Mouse (Mus musculus) CD4-positive helper T cell, adult 2 months (primary cell): Measurements from ENCODE around the gene Radil.

Experiments
- DNase-seq: peaks from one replicate; pipeline ENCODE4 v3.0.0-alpha.2; 2012; ENCODE audit warnings: low read depth, missing footprints, low spot score

Gene Radil

GRCm38 (mm10) chr5:142550706-142551652, at the start of gene Radil:
Radil (minus strand) TSS chr5:142551098.
- DNase-seq: peak; percentile 75

GRCm38 (mm10) chr5:142597648-142598390, 46.9 kb upstream of the Radil start:
- DNase-seq: no peak

GRCm38 (mm10) chr5:142596723-142597122, 45.8 kb upstream of the Radil start:
- DNase-seq: no peak

- no peak for DNase-seq
Observed at GRCm38 (mm10) chr5:142595698-142596097, 44.8 kb upstream of the Radil start.

DNA sequence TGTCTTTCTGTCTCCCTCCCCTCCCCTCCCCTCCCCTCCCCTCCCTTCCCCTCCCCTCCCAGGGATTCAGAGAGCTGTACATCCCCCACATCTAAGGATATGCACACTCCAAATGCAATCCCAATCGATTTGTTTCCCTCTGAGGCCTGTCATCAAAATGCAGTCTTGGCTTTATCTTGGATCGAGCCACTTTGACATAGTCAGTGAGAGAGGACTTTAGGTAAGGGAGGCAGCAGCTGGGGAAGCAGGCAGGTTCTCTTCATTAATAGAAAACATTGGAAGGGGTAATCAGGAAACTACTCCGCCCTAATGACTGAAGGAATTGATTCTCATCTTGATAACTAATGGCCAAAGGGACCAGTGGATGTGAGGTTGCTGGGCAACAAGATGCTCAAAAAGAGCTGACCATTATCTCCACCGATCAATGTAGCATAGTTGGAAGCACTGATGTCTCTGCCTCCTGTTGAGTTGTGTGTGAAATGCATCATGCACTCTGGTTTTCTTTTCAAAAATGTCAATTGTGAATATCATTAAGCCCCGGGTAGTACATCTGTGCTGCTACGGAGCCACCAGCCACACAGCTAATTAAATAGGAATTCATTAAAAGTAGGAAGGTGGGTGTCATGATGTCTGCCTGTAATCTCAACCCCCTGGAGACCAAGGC, 40.2 kb upstream of the Radil start:
- no peak for DNase-seq

- DNase-seq: no peak
Observed at GRCm38 (mm10) chr5:142583616-142584126, 32.8 kb upstream of the Radil start.

DNA sequence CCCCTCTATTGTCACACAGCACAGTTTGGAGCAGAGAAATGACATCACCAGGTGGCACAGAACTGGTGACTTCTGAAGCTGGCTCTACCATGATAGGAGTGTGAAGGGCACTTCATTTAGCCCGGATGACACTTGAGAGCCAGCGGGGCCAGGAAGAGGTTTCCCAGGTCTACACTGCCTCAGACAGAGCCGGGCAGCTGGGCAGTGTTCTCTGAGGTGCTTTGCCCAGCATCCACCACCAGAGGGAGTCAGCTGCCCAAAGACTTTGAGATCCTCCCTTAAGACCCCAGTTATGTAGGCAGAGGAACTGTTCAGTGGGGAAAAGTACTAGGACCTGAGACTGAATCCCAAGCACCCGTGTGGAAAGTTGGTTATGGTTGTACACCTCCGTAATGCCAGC, 30.6 kb upstream of the Radil start:
- DNase-seq: peak; percentile 14

DNA sequence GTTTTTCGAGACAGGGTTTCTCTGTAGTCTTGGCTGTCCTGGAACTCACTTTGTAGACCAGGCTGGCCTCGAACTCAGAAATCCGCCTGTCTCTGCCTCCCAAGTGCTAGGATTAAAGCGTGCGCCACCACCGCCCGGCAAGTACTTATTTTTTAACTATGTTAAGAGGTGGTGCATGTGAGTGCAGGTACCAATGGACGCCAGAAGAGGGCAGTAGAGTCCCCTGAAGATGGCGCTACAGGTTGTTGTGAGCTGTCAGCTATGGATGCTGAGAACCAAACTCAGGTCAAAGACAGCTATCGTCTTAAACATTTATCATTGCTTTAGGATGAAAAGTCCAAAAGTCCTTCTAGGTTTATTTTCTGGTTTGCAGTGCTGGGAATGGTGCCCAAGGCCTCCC, 27.3 kb upstream of the Radil start:
- DNase-seq: no peak

DNA sequence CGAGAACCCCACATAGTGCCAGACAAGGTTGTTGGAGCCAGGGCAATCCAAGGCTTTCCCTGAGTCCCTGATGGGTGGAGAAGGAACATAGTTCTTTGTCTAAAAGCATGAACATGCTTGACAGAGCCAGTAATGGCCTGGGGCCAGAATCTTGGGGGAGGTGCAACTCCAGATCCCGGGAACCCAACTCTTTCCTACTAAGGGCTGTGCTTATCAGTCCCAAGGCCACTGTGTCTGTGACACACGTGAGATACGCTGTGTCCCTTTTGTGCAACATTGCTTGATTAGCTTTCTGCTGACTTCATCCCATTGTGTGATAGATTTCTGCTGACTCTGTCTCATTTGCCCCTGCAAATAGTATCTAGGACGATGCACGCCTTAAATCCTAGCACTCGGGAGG, 25.9 kb upstream of the Radil start:
- no peak for DNase-seq

DNA sequence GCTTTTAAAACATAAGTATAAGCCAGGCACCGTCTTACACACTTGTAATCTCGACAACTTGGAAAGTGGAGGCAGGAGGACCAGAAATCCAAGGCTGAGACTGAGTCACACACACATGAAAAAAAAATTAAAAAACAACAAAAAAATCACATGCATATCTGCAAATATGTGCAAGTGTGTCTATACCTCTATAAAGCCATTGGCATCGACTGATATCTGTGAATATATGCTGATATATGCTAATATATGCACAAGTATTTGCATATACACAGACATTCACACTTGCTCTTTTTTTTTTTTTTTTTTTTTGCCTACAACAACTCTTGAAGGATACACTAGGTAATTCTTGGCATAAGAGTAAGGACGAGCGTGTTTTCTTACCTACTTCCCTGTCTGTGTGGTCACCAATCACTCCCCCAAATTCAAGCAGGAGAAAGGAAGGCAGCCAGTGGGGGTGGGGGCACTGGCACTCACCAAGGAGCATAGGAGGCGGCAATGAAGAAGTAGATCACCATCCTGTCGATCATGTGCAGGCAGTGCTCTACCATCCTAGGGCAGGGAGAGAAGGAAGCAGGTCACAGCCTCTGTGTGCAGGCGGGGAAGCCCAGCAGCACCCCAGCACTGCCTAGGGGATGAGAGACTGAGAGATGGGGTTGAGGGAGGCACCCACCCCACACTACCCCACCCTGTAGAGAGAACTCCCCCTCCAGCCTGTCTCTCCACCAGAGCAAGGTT, 23.6 kb upstream of the Radil start:
- no peak for DNase-seq

DNA sequence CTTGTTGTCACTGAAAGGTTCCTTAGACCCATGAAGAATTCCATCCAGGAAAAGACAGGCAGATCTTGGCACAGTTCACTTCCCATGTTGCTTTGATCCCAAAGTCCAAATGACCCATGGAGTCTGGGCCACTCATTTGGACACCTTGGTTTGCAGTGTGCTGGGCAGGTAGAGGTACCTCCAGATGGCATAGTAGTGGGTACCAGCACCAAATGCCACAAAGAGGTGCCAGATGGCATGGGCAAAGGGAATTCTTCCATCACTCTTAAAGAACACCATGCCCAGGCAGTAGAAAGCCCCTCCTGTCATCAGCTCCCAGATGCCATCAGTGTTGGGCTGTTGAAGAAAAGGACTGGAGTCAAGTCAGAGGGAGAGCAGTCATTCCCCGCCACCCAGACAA, 13.7 kb upstream of the Radil start:
- no peak for DNase-seq

- DNase-seq: no peak
Observed at GRCm38 (mm10) chr5:142560261-142560660, 9.4 kb upstream of the Radil start.

- peak; percentile 42 for DNase-seq
Observed at GRCm38 (mm10) chr5:142557397-142558067, 6.6 kb upstream of the Radil start.

GRCm38 (mm10) chr5:142556721-142557120, 5.8 kb upstream of the Radil start:
- no peak for DNase-seq

- DNase-seq: no peak
Observed at GRCm38 (mm10) chr5:142555866-142556265, 5.0 kb upstream of the Radil start.

DNA sequence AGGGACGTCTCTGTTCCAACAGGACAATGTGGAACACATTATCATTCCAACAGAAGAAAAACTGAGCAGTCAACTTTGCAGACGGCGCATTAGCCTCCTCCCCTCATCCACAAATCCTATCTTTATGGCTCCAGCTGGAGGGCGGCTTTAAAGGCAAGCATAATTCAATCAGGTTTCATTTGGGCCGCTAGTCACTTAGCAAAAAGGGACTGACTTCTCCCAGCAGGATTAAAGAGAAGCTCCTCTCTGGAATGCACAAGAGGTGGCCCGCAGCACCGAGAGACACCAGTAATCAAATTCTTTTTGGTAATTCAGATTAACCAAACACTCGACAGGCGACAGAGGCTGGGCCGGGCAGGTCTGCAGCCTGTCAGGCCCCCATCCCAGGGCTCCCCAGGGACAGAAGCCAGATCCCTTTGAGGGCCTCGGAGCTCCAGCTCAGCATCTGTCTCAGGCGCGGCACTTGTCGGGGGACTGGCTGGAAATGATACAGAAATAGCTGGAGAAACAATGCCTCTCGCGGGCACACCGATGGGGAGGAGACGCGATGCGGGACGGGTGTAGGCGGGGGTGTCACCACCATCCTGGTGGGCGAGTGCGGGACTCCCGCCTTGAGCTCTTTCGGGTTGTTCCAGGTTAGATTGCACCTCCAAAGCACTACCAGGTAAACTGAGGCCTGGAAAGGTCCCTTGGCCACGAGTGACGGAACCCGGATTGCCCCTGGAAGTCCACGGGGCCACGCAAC, 765 bp downstream of the Radil start:
- no peak for DNase-seq

DNA sequence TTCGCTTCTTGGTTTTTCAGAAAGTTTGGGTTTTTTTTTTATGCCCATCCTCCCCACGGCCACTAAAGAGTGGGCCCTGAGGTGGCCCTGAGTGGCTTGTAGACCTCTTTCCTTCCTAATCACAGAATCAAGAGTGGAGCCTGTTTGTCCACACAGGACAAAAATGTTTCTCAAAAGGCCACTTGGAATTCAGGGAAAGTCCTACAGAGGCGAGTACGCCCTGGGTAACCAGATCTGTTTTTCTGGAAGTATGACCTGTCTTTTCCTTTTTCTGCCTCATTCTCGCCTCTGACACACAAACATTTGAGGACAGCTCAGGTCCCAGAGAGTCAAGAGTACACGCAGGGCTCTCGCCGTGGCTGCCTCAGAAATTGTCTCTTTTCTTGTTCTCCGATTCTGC, 1.5 kb downstream of the Radil start:
- DNase-seq: no peak

DNA sequence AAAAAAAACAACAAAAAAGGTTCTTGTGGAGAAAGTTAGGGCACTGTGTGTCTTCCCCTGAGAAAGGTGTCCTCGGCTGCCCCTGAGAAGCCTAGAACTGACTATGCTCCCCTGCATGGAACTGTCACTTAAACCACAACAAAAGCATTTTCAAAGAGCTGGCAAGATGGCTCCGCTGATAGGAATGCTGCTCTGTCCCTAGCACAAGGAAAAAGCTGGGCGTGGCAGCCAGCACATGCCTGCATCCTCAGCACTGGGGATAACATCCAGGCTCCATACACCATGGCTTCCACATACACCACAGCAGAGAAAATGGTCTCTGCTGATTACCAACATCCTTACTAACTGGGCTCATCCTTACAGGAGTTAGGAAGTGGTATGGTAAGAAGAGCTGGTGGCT, 3.8 kb downstream of the Radil start:
- no peak for DNase-seq

- DNase-seq: no peak
Observed at GRCm38 (mm10) chr5:142546344-142546743, 4.6 kb downstream of the Radil start.
